Mouse (Mus musculus) small intestine, adult 2 months (tissue): Measurements from ENCODE around the gene Ezh2. TPM values are rescaled to one million over a fixed set of nuclear protein-coding genes. Genes with fewer than 3 reads are reported as not detected.
"Not testable (repeated sequence)": the region's sequence is repeated elsewhere in the genome, so short reads cannot be mapped to it uniquely, and the experiment has no call there.

ENCODE experiments used
- H3K27ac ChIP-seq: fragments of 200-500 bp; 2 replicates; pipeline ENCODE4 v1.5.1; 2012; ENCODE audit warnings: low read depth, low read length, control low read depth, inconsistent platforms; ENCODE audit not compliant: insufficient read depth
- H3K27me3 ChIP-seq: fragments of 200-500 bp; 2 replicates; pipeline ENCODE4 v1.6.1; 2012; ENCODE audit warnings: mild to moderate bottlenecking, moderate library complexity, low read length, inconsistent platforms; ENCODE audit not compliant: control insufficient read depth, insufficient read depth
- H3K36me3 ChIP-seq: fragments of 200-500 bp; 2 replicates; pipeline ENCODE4 v1.6.1; 2012; ENCODE audit warnings: mild to moderate bottlenecking, low read length, control low read depth, inconsistent platforms; ENCODE audit not compliant: control insufficient read depth, insufficient read depth
- H3K4me1 ChIP-seq: fragments of 200-500 bp; 2 replicates; pipeline ENCODE4 v1.6.1; 2012; ENCODE audit warnings: low read length, inconsistent platforms, mixed read lengths; ENCODE audit not compliant: control insufficient read depth, insufficient read depth, insufficient read length
- H3K4me3 ChIP-seq: fragments of 200-500 bp; 2 replicates; pipeline ENCODE4 v1.5.1; 2012; ENCODE audit warnings: low read depth, mild to moderate bottlenecking, control low read depth, inconsistent platforms, low read length, moderate library complexity
- CTCF ChIP-seq: fragments of 200-500 bp; IDR thresholded peaks from 2 replicates; pipeline ENCODE4 v1.5.1; 2012; ENCODE audit warnings: low read depth, mild to moderate bottlenecking, control low read depth, inconsistent platforms, low read length, moderate library complexity, mixed read lengths; ENCODE audit not compliant: insufficient replicate concordance, insufficient read length; ENCODE audit errors: extremely low read depth
- POLR2A ChIP-seq: fragments of 200-500 bp; IDR thresholded peaks from 2 replicates; pipeline ENCODE4 v1.6.1; 2012; ENCODE audit warnings: low read depth, mild to moderate bottlenecking, control low read depth, inconsistent platforms, low read length, moderate library complexity
- WGBS: fragments of 180-500 bp; shearing (Covaris S2); methylation state at CpG from one replicate; pipeline ENCODE4 v1.1.7; 2018; 5-methylcytosine and 5-hydroxymethylcytosine counted together
- polyA plus RNA-seq: library from polyadenylated mRNA; depleted of rRNA; stranded (reverse); fragments of >200 nt; gene quantifications from 2 replicates; pipeline ENCODE4 v1.2.3, GENCODE M21; 2012

Ezh2 gene
- polyA plus RNA-seq, 1 experiment = 3.8 TPM

GRCm38 (mm10) chr6:47621039-47621438 is 25.9 kb upstream of the Ezh2 start:
- TF ChIP-seq CTCF (no peak), POLR2A (no peak)
- WGBS = 72% methylated on average over 2 of the region's 2 CpGs
- no peaks in the 10 kb centered on the region for H3K27me3 ChIP-seq
- H3K27ac ChIP-seq = no peak overlapping the region
- H3K4me1 ChIP-seq = no peaks in the 10 kb centered on the region
- no peaks in the 10 kb centered on the region for H3K36me3 ChIP-seq
- H3K4me3 ChIP-seq = no peak overlapping the region

GRCm38 (mm10) chr6:47608306-47608705 is 13.2 kb upstream of the Ezh2 start:
- H3K27me3 ChIP-seq, H3K36me3 ChIP-seq, H3K4me1 ChIP-seq, H3K4me3 ChIP-seq, H3K27ac ChIP-seq: not testable (repeated sequence)
- WGBS = 61% methylated on average over 5 of the region's 5 CpGs

- Histone ChIP-seq H3K4me3 (no peak overlapping the region), H3K27me3 (no peaks in the 10 kb centered on the region), H3K27ac (no peak overlapping the region), H3K36me3 (no peaks in the 10 kb centered on the region), H3K4me1 (no peaks in the 10 kb centered on the region)
- 83% methylated on average over 1 of the region's 1 CpGs for WGBS
- TF ChIP-seq CTCF = no peak
- no peak for TF ChIP-seq POLR2A
Measured at GRCm38 (mm10) chr6:47601931-47602330, 6.8 kb upstream of the Ezh2 start.

- Histone ChIP-seq H3K4me3 (peak overlapping the region; percentile 69), H3K36me3 (no peaks in the 10 kb centered on the region), H3K27me3 (no peaks in the 10 kb centered on the region), H3K4me1 (no peaks in the 10 kb centered on the region), H3K27ac (peak overlapping the region; percentile 13; the same call in 1 of the 2 replicates)
- no peak for TF ChIP-seq CTCF
- no peak for TF ChIP-seq POLR2A
- WGBS = 0% methylated on average over 6 of the region's 6 CpGs
Measured at GRCm38 (mm10) chr6:47595696-47596095, 555 bp upstream of the Ezh2 start.

GRCm38 (mm10) chr6:47594141-47594835 is 853 bp downstream of the Ezh2 start:
- Histone ChIP-seq H3K27ac (peak overlapping the region; percentile 27; the same call in 1 of the 2 replicates), H3K4me3 (peak overlapping the region; percentile 69)
- TF ChIP-seq POLR2A = no peak
- TF ChIP-seq CTCF = no peak

GRCm38 (mm10) chr6:47593590-47593989 is 1.6 kb downstream of the Ezh2 start:
- Histone ChIP-seq H3K4me3 (peak overlapping the region; percentile 69; the same call in 1 of the 2 replicates), H3K27ac (peak overlapping the region; percentile 14; the same call in 1 of the 2 replicates), H3K36me3 (no peaks in the 10 kb centered on the region), H3K4me1 (no peaks in the 10 kb centered on the region), H3K27me3 (no peaks in the 10 kb centered on the region)
- TF ChIP-seq POLR2A (no peak), CTCF (no peak)
- 2% methylated on average over 9 of the region's 9 CpGs for WGBS

More at GRCm38 (mm10) chr6:47594141-47594835, 853 bp downstream of the Ezh2 start:
- WGBS = under 1% methylated on average over 74 of the region's 74 CpGs
- Histone ChIP-seq H3K36me3 (no peaks in the 10 kb centered on the region), H3K4me1 (no peaks in the 10 kb centered on the region), H3K27me3 (no peaks in the 10 kb centered on the region)

GRCm38 (mm10) chr6:47587332-47587731 is 7.8 kb downstream of the Ezh2 start:
- H3K27me3 ChIP-seq, H3K4me3 ChIP-seq, H3K27ac ChIP-seq, H3K36me3 ChIP-seq, H3K4me1 ChIP-seq: not testable (repeated sequence)
- WGBS = 83% methylated on average over 2 of the region's 2 CpGs
